Mouse (Mus musculus): ENCODE data around the gene Ssna1. TPM values are rescaled to one million over a fixed set of nuclear protein-coding genes. Genes with fewer than 3 reads are reported as not detected.
"Not testable (repeated sequence)": the region's sequence is repeated elsewhere in the genome, so short reads cannot be mapped to it uniquely, and the experiment has no call there.

Gene Ssna1
- polyA plus RNA-seq, 1 experiment from 2014 or later = 247 TPM

DNA sequence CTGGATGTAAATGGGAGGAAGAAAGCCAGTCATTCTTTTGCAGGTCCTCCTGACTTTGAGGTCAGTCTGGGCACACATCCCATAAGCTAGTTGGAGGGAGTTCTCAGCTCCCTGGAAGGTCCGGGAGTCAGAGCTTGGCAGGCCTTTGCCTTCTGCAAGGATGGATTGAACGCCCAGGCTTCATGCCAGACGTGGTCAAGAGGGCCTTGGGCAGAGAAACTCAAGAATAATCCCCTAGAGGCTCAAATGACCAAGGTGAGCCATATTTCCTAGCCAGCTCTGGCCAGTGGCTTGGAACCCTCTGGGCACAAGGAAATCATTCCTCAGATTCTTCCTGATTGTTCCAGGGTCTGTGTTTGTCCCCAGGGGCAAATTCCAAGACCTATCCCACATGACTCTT is 7.4 kb downstream of the Ssna1 start:
- no peak overlapping the region for H3K9ac ChIP-seq (ENCODE audit: low read length)
- peaks cover 12% of the 10 kb centered on the region for H3K4me1 ChIP-seq (ENCODE audit: control insufficient read depth, insufficient read depth, low read length)
- no peak overlapping the region for H3K4me3 ChIP-seq (ENCODE audit: low read depth, low read length)

DNA sequence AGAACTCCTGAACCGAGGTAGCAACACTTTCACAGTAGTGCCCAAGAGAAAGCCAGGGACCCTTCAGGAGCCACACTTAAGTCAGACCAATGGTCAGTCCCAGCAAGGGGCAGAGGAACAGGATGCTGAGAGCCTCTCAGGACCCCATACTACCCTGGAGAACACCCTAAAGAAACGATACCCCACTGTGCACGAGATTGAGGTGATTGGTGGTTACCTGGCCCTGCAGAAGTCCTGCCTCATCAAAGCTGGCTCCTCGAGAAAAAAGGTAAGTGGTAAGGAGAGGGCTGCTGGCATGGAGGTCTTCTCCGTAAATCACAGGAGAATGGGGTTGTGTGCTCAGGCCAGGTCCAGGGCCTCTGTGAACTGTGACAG is 8.0 kb downstream of the Ssna1 start:
- no peak overlapping the region for H3K4me3 ChIP-seq (ENCODE audit: low read depth, low read length)
- ATAC-seq (ENCODE audit: low FRiP score) (no peak), DNase-seq (ENCODE audit: low spot score, missing footprints) (peak; percentile 53)
- H3K9ac ChIP-seq (ENCODE audit: low read length) = no peak overlapping the region
- H3K4me1 ChIP-seq (ENCODE audit: control insufficient read depth, insufficient read depth, low read length) = peaks cover 12% of the 10 kb centered on the region
- H3K27ac ChIP-seq (ENCODE audit: low read depth, low read length) = no peak overlapping the region
- H3K4me2 ChIP-seq = no peak overlapping the region
- peaks cover under 1% of the 10 kb centered on the region; the same call in 1 of the 2 replicates for H3K36me3 ChIP-seq (ENCODE audit: control insufficient read depth, insufficient read depth, low read length)
- 77% methylated on average over 5 of the region's 5 CpGs for whole genome bisulfite sequencing
- peaks cover 19% of the 10 kb centered on the region for H3K27me3 ChIP-seq (ENCODE audit: control insufficient read depth, insufficient read depth, low read length)
- no peaks in the 10 kb centered on the region for H3K9me3 ChIP-seq (ENCODE audit: control insufficient read depth, low read length)

More for the DNA sequence above, 7.4 kb downstream of the Ssna1 start:
- peak; percentile 54 for DNase-seq (ENCODE audit: low spot score, missing footprints)
- ATAC-seq (ENCODE audit: low FRiP score) = no peak
- Histone ChIP-seq H3K4me2 (no peak overlapping the region), H3K27me3 (ENCODE audit: control insufficient read depth, insufficient read depth, low read length) (peaks cover 19% of the 10 kb centered on the region), H3K36me3 (ENCODE audit: control insufficient read depth, insufficient read depth, low read length) (peaks cover 2% of the 10 kb centered on the region; the same call in 1 of the 2 replicates), H3K27ac (ENCODE audit: low read depth, low read length) (no peak overlapping the region), H3K9me3 (ENCODE audit: control insufficient read depth, low read length) (no peaks in the 10 kb centered on the region)
- 78% methylated on average over 3 of the region's 3 CpGs for WGBS

DNA sequence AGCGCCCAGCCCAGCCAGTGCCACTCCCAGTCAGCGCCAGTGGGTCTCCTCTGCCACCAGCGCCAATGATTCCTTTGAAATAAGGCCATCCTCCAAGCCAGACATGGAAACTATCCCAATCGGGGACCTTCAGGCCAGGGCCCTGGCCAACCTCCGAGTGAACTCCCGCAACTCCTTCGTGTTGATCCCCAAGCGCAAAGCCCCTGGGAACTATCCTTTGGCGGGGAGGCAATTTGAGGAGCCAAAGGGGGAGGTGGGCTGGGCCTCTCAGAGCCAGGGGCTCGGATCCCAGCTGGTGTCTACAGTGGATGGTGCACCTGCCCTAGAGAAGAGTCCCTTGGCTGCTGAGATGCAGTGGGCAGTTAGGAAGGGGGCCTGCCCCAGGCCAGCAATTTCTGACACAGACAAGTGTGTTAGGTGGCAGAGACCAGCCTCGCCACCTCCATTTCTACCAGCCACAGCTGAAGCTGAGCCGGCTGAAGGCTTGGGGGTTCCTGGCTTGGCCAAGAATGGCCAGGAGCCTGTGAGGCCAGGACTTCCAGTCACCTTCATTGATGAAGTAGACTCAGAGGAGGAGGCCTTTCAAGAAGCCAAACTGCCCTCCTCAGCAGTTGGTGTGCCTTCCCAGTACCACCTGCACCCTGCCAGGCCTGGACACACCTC is 8.5 kb downstream of the Ssna1 start:
- peaks cover 12% of the 10 kb centered on the region for H3K4me1 ChIP-seq (ENCODE audit: control insufficient read depth, insufficient read depth, low read length)

DNA sequence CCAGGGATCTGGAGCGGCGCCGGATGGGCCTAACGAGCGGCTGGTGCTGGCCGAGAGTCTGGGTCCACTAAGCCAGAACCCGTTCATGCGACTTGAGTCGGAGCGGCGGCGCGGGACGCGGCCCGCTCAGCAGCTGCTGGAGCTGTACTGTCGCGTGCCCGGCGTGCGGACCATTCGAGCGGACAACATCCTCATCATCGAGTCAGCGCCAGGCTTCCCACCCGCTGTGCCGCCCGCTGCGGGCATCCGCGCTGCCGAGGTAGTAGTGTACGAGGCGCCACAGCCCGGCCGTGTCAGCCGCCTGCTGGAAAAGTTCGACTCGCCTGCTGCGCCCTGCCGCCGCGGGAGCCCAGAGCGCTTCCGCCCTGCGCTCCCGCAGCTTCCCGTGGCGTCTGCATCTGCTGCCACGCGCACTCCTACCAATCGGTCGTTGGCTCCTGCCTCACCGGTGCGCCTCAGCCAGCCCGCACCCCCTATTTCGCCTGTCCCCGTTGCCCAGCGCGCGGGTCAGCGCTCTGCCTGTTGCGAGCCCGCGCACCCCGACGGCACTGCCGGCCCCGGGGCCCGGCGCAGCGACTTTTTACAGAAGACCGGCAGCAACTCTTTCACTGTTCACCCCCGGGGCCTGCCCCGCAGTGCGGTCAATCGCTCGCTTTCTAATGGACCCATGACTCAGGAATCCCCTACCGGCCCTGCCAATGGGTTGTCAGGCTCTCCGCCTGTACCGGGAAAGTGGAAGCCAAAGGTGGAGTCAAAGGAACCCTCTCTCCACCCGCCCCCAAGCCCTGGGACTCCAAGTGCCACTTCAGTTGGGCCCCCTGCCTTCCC is 9.2 kb downstream of the Ssna1 start:
- Histone ChIP-seq H3K27ac (ENCODE audit: low read depth, low read length) (no peak overlapping the region), H3K4me1 (ENCODE audit: control insufficient read depth, insufficient read depth, low read length) (peaks cover 12% of the 10 kb centered on the region), H3K36me3 (ENCODE audit: control insufficient read depth, insufficient read depth, low read length) (no peaks in the 10 kb centered on the region), H3K9ac (ENCODE audit: low read length) (peak overlapping the region; percentile 50), H3K4me2 (peak overlapping the region; percentile 100), H3K4me3 (ENCODE audit: low read depth, low read length) (peak overlapping the region; percentile 65), H3K27me3 (ENCODE audit: control insufficient read depth, insufficient read depth, low read length) (peaks cover 19% of the 10 kb centered on the region), H3K9me3 (ENCODE audit: control insufficient read depth, low read length) (no peaks in the 10 kb centered on the region)
- DNase-seq (ENCODE audit: low spot score, missing footprints) = no peak
- under 1% methylated on average over 82 of the region's 82 CpGs for WGBS
- ATAC-seq (ENCODE audit: low FRiP score) = no peak; the same call in none of the 2 replicates

More for the DNA sequence above, 8.5 kb downstream of the Ssna1 start:
- Histone ChIP-seq H3K4me3 (ENCODE audit: low read depth, low read length) (peak overlapping the region; percentile 65), H3K4me2 (peak overlapping the region; percentile 100), H3K9ac (ENCODE audit: low read length) (peak overlapping the region; percentile 50), H3K9me3 (ENCODE audit: control insufficient read depth, low read length) (no peaks in the 10 kb centered on the region), H3K27me3 (ENCODE audit: control insufficient read depth, insufficient read depth, low read length) (peaks cover 19% of the 10 kb centered on the region), H3K27ac (ENCODE audit: low read depth, low read length) (no peak overlapping the region), H3K36me3 (ENCODE audit: control insufficient read depth, insufficient read depth, low read length) (no peaks in the 10 kb centered on the region)
- 21% methylated on average over 12 of the region's 12 CpGs for WGBS
- ATAC-seq (ENCODE audit: low FRiP score) (no peak), DNase-seq (ENCODE audit: low spot score, missing footprints) (peak; percentile 79)

DNA sequence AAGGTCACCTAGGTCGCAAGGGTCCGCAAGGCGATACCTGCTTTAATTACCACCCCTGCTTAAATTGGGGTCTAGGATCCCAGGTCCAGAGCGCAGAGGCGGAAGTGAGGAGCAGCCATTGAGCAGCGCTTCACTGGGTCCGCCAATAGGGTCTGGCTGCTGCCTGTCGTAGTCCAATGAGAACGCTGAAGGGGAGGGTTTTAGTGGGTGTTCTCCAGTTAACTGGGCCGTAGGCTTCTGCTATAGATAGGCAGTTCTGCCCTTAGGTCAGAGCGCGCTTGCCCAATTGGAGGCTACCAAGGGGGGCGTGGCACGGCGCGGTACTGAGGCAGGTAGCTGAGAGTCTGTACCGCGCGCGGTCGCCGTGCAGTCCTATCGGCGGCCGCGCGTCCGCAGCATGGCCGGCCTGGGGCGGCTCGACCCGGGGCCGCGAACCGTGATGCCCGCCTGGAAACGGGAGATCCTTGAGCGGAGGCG is 9.9 kb downstream of the Ssna1 start, which contains the start of gene Tprn:
Tprn (plus strand) TSS at position 328 of the 477 bp plus-strand sequence.
- Histone ChIP-seq H3K9me3 (ENCODE audit: control insufficient read depth, low read length) (no peaks in the 10 kb centered on the region), H3K4me1 (ENCODE audit: control insufficient read depth, insufficient read depth, low read length) (peaks cover 12% of the 10 kb centered on the region)

DNA sequence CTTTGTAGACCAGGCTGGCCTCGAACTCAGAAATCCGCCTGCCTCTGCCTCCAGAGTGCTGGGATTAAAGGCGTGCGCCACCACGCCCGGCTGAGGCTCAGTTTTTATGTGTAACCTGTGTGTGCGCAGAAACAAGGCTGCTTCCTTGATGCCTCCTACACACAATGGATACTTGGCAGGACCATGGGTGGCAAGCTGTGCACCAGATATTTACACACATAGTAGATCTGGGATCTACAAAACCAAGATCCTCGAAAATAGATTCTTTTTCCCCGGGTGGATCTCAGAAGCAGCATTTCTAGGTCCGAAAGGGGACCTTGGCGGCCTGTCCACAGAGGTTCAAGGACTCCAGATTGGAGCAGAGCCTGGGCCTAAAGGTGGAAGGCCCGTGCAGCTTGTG is 10.4 kb downstream of the Ssna1 start:
- Histone ChIP-seq H3K4me3 (ENCODE audit: low read depth, low read length) (peak overlapping the region; percentile 65), H3K36me3 (ENCODE audit: control insufficient read depth, insufficient read depth, low read length) (no peaks in the 10 kb centered on the region), H3K9me3 (ENCODE audit: control insufficient read depth, low read length) (no peaks in the 10 kb centered on the region), H3K4me2 (peak overlapping the region; percentile 100), H3K27ac (ENCODE audit: low read depth, low read length) (no peak overlapping the region), H3K4me1 (ENCODE audit: control insufficient read depth, insufficient read depth, low read length) (peaks cover 12% of the 10 kb centered on the region), H3K27me3 (ENCODE audit: control insufficient read depth, insufficient read depth, low read length) (peaks cover 19% of the 10 kb centered on the region), H3K9ac (ENCODE audit: low read length) (peak overlapping the region; percentile 54; the same call in 1 of the 2 replicates)
- DNase-seq (ENCODE audit: low spot score, missing footprints) (no peak), ATAC-seq (ENCODE audit: low FRiP score) (no peak)
- 46% methylated on average over 12 of the region's 12 CpGs for WGBS

More for the DNA sequence above, 9.9 kb downstream of the Ssna1 start, which contains the start of gene Tprn:
- Histone ChIP-seq H3K4me3 (ENCODE audit: low read depth, low read length) (peak within 1 kb of the TSS; percentile 65), H3K4me2 (peak within 1 kb of the TSS; percentile 100), H3K27me3 (ENCODE audit: control insufficient read depth, insufficient read depth, low read length) (peaks cover 19% of the 10 kb centered on the region), H3K27ac (ENCODE audit: low read depth, low read length) (no peak within 1 kb of the TSS), H3K36me3 (ENCODE audit: control insufficient read depth, insufficient read depth, low read length) (no peaks in the 10 kb centered on the region), H3K9ac (ENCODE audit: low read length) (peak within 1 kb of the TSS; percentile 54)
- ATAC-seq (ENCODE audit: low FRiP score) = peak; percentile 99
- under 1% methylated on average over 39 of the region's 39 CpGs for WGBS
- DNase-seq (ENCODE audit: low spot score, missing footprints) = peak; percentile 97

DNA sequence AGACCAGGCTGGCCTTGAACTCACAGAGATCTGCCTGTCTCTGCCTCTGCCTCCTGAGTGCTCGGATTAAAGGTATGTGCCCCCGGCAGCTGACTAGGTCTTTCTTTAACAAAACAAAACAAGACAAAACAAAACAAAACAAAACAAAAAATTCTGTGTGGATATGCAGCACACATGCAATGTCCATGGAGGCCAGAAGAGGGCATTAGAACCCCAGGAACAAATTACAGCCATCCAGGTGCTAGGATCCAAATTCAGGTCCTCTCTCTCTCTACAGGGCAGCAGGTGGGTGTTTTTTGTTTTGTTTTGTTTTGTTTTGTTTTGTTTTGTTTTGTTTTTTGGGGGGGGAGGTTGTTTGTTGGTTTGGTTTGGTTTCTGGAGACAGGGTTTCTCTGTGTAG is 13.4 kb downstream of the Ssna1 start:
- ATAC-seq (ENCODE audit: low FRiP score) = no peak
- 59% methylated on average over 2 of the region's 2 CpGs for WGBS
- Histone ChIP-seq H3K4me3 (ENCODE audit: low read depth, low read length) (no peak overlapping the region), H3K4me1 (ENCODE audit: control insufficient read depth, insufficient read depth, low read length) (peaks cover 20% of the 10 kb centered on the region), H3K27ac (ENCODE audit: low read depth, low read length) (no peak overlapping the region), H3K27me3 (ENCODE audit: control insufficient read depth, insufficient read depth, low read length) (peaks cover 11% of the 10 kb centered on the region), H3K4me2 (no peak overlapping the region), H3K9ac (ENCODE audit: low read length) (no peak overlapping the region), H3K36me3 (ENCODE audit: control insufficient read depth, insufficient read depth, low read length) (no peaks in the 10 kb centered on the region), H3K9me3 (ENCODE audit: control insufficient read depth, low read length) (no peaks in the 10 kb centered on the region)
- DNase-seq (ENCODE audit: low spot score, missing footprints) = no peak

DNA sequence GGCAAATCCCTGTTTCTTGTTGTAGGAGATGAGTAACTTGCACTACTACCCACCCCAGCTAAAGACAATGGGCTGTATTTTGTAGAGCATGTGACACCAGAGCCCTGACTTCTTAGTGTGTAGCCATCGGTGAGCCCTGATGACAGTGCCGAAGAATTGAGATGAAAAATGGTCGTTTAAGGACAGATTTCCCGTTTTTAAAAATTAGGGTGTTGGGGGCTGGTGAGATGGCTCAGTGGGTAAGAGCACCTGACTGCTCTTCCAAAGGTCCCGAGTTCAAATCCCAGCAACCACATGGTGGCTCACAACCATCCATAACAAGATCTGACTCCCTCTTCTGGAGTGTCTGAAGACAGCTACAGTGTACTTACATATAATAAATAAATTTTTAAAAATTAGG is 15.0 kb downstream of the Ssna1 start:
- not testable (repeated sequence) for DNase-seq (ENCODE audit: low spot score, missing footprints); H3K27ac ChIP-seq (ENCODE audit: low read depth, low read length); H3K9me3 ChIP-seq (ENCODE audit: control insufficient read depth, low read length); H3K4me3 ChIP-seq (ENCODE audit: low read depth, low read length); H3K9ac ChIP-seq (ENCODE audit: low read length); H3K27me3 ChIP-seq (ENCODE audit: control insufficient read depth, insufficient read depth, low read length); H3K36me3 ChIP-seq (ENCODE audit: control insufficient read depth, insufficient read depth, low read length); H3K4me2 ChIP-seq; ATAC-seq (ENCODE audit: low FRiP score)
- H3K4me1 ChIP-seq (ENCODE audit: control insufficient read depth, insufficient read depth, low read length) = peaks cover 13% of the 10 kb centered on the region
- WGBS = 93% methylated on average over 5 of the region's 5 CpGs

All from midbrain, embryonic 11.5 days (tissue).